In genomic region chr7:29019447-29020220, GRCm38 (mm10) we compare ENCODE assay signal across 8 mouse cellular contexts. TPM values are rescaled to one million over a fixed set of nuclear protein-coding genes. Genes with fewer than 3 reads are reported as not detected.
DNase-seq lines count a peak whose midpoint lies in the region; ATAC-seq lines count a peak whose summit lies in the region.

No protein-coding gene starts in this region.

- H3K36me3 ChIP-seq in kidney, embryonic 16.5 days (ENCODE audit: insufficient read depth, low read length) = no peaks in the 10 kb centered on the region
- no peaks in the 10 kb centered on the region for H3K36me3 ChIP-seq in neural tube, embryonic 12.5 days

- no peak for DNase-seq in kidney, adult 18-20 months
- peak; percentile 19 for DNase-seq in embryo, embryonic 10 days (ENCODE audit: low spot score)
- DNase-seq in induced T-regulatory cell, adult 2 months (ENCODE audit: low read depth) = peak; percentile 42
- no peak for DNase-seq in cerebellum, postnatal 4 days (ENCODE audit: low spot score in 2 of 2)
- no peak for DNase-seq in cerebellum, adult 8-10 months

- H3K4me1 ChIP-seq in kidney, embryonic 16.5 days (ENCODE audit: insufficient read depth, low read length) = peaks cover 4% of the 10 kb centered on the region
- H3K4me1 ChIP-seq in neural tube, embryonic 12.5 days = peaks cover 8% of the 10 kb centered on the region

- peaks cover 32% of the 10 kb centered on the region for H3K27me3 ChIP-seq in kidney, embryonic 16.5 days (ENCODE audit: insufficient read depth, low read length)
- peaks cover 47% of the 10 kb centered on the region for H3K27me3 ChIP-seq in neural tube, embryonic 12.5 days (replicated peaks)

- peak overlapping the region; percentile 71 for H3K4me2 ChIP-seq in kidney, embryonic 16.5 days (replicated peaks; ENCODE audit: low read depth, low read length)
- H3K4me2 ChIP-seq in neural tube, embryonic 12.5 days (replicated peaks) = peak overlapping the region; percentile 63

- no peak for ATAC-seq in kidney, embryonic 16.5 days (ENCODE audit: low FRiP score, low TSS enrichment)
- no peak for ATAC-seq in neural tube, embryonic 12.5 days (ENCODE audit: low FRiP score, low read depth)
- ATAC-seq in granulocyte monocyte progenitor cell, adult 5-6 weeks (replicated peaks; ENCODE audit: poor library complexity, severe bottlenecking) = no peak; the same call in 1 of the 2 replicates

- WGBS in kidney, embryonic 16.5 days = 2% methylated on average over 79 of the region's 88 CpGs
- 3% methylated on average over 88 of the region's 88 CpGs for WGBS in neural tube, embryonic 12.5 days

- H3K9ac ChIP-seq in kidney, embryonic 16.5 days (replicated peaks; ENCODE audit: low read length) = peak overlapping the region; percentile 46
- H3K9ac ChIP-seq in neural tube, embryonic 12.5 days = peak overlapping the region; percentile 51; the same call in 1 of the 2 replicates

- H3K9me3 ChIP-seq in kidney, embryonic 16.5 days (ENCODE audit: low read length) = peaks cover 5% of the 10 kb centered on the region
- peaks cover 7% of the 10 kb centered on the region; the same call in 1 of the 2 replicates for H3K9me3 ChIP-seq in neural tube, embryonic 12.5 days

- peak overlapping the region; percentile 46 for H3K4me3 ChIP-seq in kidney, embryonic 16.5 days (ENCODE audit: low read length)
- H3K4me3 ChIP-seq in neural tube, embryonic 12.5 days = peak overlapping the region; percentile 35

- H3K27ac ChIP-seq in kidney, embryonic 16.5 days (ENCODE audit: low read length) = no peak overlapping the region
- H3K27ac ChIP-seq in neural tube, embryonic 12.5 days = no peak overlapping the region

RNA-seq across cellular contexts. Expression of gene Map4k1, which starts 37.8 kb away (rescaled TPM):
- 9.7 and 10.1 TPM in 2 replicates for polyA plus RNA-seq in kidney, embryonic 16.5 days (2015; fragmentation: Nextera tagmentation; extraction: Ambion mirVana)
- 5.5 and 6.2 TPM in 2 replicates for polyA plus RNA-seq in neural tube, embryonic 12.5 days (2016; fragmentation: Nextera tagmentation; extraction: Ambion mirVana)
- total RNA-seq in granulocyte monocyte progenitor cell, adult 5-6 weeks (2014; fragmentation: Nextera tagmentation) = 46.1 and 62.3 TPM in 2 replicates
- total RNA-seq in granulocyte monocyte progenitor cell, adult 5-6 weeks (2017) = 42.4 and 48.7 TPM in 2 replicates

RNA-seq across cellular contexts. Expression of gene Eif3k, which starts 38.0 kb away (rescaled TPM):
- 406 and 407 TPM in 2 replicates for polyA plus RNA-seq in kidney, embryonic 16.5 days (2015; fragmentation: Nextera tagmentation; extraction: Ambion mirVana)
- 327 and 336 TPM in 2 replicates for polyA plus RNA-seq in neural tube, embryonic 12.5 days (2016; fragmentation: Nextera tagmentation; extraction: Ambion mirVana)
- 474 TPM in 2 replicates for total RNA-seq in granulocyte monocyte progenitor cell, adult 5-6 weeks (2014; fragmentation: Nextera tagmentation)
- 400 and 462 TPM in 2 replicates for total RNA-seq in granulocyte monocyte progenitor cell, adult 5-6 weeks (2017)

RNA-seq across cellular contexts. Expression of gene Actn4, which starts 57.5 kb away (rescaled TPM):
- 360 and 374 TPM in 2 replicates for polyA plus RNA-seq in kidney, embryonic 16.5 days (2015; fragmentation: Nextera tagmentation; extraction: Ambion mirVana)
- 186 and 192 TPM in 2 replicates for polyA plus RNA-seq in neural tube, embryonic 12.5 days (2016; fragmentation: Nextera tagmentation; extraction: Ambion mirVana)
- total RNA-seq in granulocyte monocyte progenitor cell, adult 5-6 weeks (2014; fragmentation: Nextera tagmentation) = 85.8 and 94.3 TPM in 2 replicates
- total RNA-seq in granulocyte monocyte progenitor cell, adult 5-6 weeks (2017) = 40.2 and 47.1 TPM in 2 replicates

Comparison
In these comparisons a context has a peak if more than half of its experiments do, and no peak if none do; other contexts are left out.
1. DNase-seq: peak in embryo, embryonic 10 days (single experiment) and induced T-regulatory cell, adult 2 months (single experiment); none in kidney, adult 18-20 months (single experiment), cerebellum, postnatal 4 days (0 of 2) and cerebellum, adult 8-10 months (single experiment).